Mouse (Mus musculus): ENCODE measurements around the gene Mylk2. TPM values are rescaled to one million over a fixed set of nuclear protein-coding genes. Genes with fewer than 3 reads are reported as not detected.

Mylk2 gene
- total RNA-seq, 2 experiments from 2014 or later: 0.50 to 2.9 TPM

GRCm38 (mm10) chr2:152942898-152943515, 31.9 kb downstream of the Mylk2 start:
- no peak for DNase-seq (ENCODE audit: low spot score in 2 of 2)

- no peak for DNase-seq (ENCODE audit: low spot score in 2 of 2)
Observed at GRCm38 (mm10) chr2:152943568-152943967, 32.4 kb downstream of the Mylk2 start.

DNA sequence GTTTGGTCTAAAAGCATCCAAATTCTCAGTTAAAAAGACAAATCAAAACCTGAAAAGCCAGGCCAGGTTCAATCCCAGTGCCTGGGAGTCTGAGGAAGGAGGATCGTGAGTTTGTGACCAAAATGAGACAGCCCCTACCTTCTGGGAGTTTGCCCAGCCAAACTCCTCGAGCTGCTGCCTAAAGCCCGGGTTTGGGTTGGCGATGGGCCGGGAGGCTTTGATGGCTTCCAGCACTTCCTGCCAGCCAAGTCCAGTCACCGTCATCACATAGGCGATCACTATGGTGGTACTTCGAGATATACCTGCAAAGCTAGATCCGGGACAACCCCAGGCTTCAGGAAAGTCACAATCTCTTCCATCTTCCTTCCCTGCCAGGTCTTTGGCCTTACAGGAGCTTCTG, 32.9 kb downstream of the Mylk2 start:
- no peak for DNase-seq (ENCODE audit: low spot score in 2 of 2)

DNA sequence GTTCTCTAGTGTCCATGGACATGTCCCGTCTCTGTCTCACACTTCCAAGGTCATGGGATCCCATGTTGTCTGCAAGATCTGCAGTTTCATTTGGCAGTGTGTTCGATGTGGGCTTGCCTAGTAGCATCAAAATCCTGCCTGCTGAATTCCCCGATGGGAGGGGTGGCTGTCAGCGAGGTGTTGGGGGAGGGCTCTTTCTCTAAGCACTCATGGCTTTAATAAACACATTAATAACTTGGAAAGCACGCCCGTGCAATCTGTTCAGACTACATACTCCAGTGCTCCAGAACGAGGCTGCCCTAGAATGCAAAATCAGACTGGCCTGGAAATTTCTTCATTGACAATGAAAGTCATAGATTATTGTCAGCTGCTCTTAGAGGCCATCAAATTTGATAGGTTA, 35.9 kb downstream of the Mylk2 start:
- no peak for DNase-seq (ENCODE audit: low spot score in 2 of 2)

GRCm38 (mm10) chr2:152948438-152949020, 37.4 kb downstream of the Mylk2 start:
- no peak for DNase-seq (ENCODE audit: low spot score in 2 of 2)

GRCm38 (mm10) chr2:152950358-152951064, 39.4 kb downstream of the Mylk2 start:
- DNase-seq (ENCODE audit: low spot score in 2 of 2): no peak

DNA sequence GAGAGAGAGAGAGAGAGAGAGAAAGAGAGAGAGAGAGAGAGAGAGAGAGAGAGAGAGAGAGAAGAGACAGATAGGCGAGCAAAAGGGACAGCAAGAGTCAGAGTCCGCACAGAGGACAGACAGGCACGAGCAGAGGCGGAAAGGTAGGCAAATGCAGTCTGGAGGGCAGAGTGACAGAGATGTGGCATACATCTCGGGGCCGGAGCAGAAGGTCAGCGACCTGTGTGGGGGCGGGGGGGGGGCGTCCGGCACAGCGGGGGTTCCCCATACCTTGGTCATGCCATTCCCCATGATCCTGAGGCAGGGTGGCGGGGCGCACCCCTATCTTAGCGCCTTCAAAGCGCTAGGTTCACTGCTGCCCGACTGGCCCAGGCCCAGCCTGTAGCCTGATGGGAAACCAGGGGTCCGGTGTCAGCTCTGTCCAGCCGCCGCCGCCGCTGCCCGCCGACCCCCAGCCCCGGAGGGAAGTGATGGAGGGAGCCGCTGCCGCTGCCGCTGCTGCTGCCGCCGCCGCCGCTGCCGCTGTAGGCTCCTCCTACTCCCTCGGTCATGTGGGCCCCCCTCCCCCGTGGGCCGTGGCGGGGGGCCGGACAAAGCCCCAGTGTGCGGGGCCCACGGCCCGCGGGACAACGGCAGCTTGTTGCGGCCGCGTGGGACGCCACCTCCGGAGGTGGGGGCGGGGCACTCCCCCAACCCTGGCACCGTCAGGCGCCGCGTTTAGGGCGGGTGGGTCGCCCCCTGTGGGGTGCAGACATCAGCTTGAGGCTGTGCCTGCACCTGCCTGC, 40.1 kb downstream of the Mylk2 start, which contains the start of gene Dusp15:
TSS of gene Dusp15 (minus strand) at position 634 of the 785 bp plus-strand sequence.
- DNase-seq (ENCODE audit: low spot score in 2 of 2): no peak

DNA sequence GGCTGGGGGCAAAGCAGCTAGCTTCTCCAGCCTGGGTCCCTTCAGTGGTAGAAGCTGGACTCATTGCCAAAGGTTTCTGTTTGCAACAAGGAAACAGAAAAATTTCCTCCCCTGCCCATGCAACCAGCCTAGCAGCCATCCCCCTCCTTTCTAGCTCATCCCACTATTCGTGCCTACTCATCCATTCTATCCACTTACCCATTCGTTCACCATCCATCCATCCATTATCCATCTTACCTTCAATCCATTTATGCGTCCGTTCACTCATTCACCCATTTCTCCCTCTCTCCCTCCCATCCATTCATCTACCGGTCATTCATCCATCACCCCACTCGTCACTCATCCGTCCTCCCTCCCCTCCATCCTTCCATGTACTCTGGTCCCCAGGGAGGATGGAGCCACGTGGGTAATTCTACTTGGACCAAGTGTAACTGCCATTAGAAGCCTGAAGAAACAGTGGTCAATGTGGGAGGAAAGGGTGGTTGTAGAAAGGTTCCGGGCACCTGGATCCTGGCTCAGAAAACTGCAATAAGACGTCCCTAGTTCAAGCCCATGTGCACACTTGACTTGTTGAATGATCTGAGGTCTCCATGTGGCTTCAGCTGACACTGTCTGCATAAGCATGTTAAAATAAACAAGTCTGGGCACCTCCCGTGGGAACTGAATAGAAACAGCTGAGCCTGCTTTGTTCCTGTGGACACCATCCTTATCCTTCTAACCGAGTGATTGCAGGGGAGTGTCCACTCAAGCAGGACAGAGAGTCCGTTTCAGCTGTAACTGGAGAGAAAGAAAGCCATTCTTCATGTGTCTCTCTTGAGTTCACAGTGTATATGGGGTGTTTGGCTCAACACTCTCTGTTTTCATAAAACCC, 40.9 kb downstream of the Mylk2 start:
- DNase-seq (ENCODE audit: low spot score in 2 of 2): no peak

- no peak for DNase-seq (ENCODE audit: low spot score in 2 of 2)
Observed at GRCm38 (mm10) chr2:152958116-152958515, 47.0 kb downstream of the Mylk2 start.

DNA sequence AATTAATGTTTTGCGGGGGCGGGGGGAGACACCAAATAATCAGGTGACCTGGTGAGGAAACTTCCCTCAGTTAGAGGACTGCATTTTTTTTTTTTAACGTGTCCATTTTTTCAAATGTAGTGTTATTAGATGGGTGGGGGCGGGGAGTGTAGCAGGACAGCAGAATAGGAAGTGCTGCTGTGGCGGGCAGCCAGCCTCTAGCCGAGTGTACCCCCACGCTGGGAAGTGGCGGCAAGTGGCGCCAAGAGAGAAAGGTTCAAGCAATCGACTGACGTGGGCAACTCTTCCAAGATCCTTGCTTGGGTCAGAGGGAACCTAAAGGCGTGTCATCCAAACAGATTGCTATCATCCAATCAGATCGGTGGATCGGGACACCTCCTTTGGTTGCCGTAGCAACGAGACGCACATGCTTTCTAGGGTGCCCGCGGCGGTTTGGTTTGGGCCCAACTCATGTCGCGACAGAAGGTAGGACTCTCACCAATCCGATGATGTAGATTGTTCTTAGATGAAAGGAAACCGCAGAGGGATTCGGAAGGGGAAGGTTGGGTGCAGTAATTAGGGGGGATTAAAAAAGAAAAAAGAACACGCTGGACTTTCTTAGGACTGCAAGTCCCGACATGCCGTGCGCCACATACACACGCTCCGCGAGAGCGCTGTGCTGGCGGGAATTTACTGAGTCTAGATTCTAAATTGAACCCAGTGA, 51.1 kb downstream of the Mylk2 start, which contains the start of gene Ttll9:
TSS of gene Ttll9 (plus strand) at position 395 of the 703 bp plus-strand sequence.
- peak in 1 of 2 experiments; percentile 67 for DNase-seq (ENCODE audit: low spot score in 2 of 2)

GRCm38 (mm10) chr2:152965555-152965954, 54.4 kb downstream of the Mylk2 start:
- no peak for DNase-seq (ENCODE audit: low spot score in 2 of 2)

Small RNA genes lying within 50 kb of the gene (microRNA-seq; reads per million reads assigned to microRNA genes)
- not detected for gene Mir5622

Other genes starting within 250 kb of the Mylk2 start
- gene H13, start 241.9 kb upstream of the Mylk2 start, total RNA-seq (2021): 100 to 1,000 TPM; 138 to 140 TPM
- 10 to 100 TPM; 26.7 to 27.4 TPM for gene Mcts2, start 224.3 kb upstream of the Mylk2 start, total RNA-seq (2021)
- gene Id1, start 175.1 kb upstream of the Mylk2 start, total RNA-seq (2021): 100 to 1,000 TPM; 103 to 129 TPM
- 1 to 10 TPM; 4.2 to 4.9 TPM for gene Cox4i2, start 157.2 kb upstream of the Mylk2 start, total RNA-seq (2021)
- gene Bcl2l1, start 79.6 kb upstream of the Mylk2 start, total RNA-seq (2021): 10 to 100 TPM; 63.5 to 64.6 TPM
- 10 to 100 TPM; 31.7 to 39.7 TPM for gene Tpx2, start 63.4 kb upstream of the Mylk2 start, total RNA-seq (2021)
- gene Foxs1, start 21.9 kb downstream of the Mylk2 start, total RNA-seq (2021): 1 to 10 TPM; 4.7 to 4.9 TPM
- 1 to 10 TPM; 3.2 to 6.0 TPM for gene Dusp15, start 40.3 kb downstream of the Mylk2 start, total RNA-seq (2021)
- gene Ttll9, start 51.1 kb downstream of the Mylk2 start, total RNA-seq (2021): under 1 TPM in 1 of 2 experiments, not detected in 1; 0.42 TPM
- gene Pdrg1, start 104.1 kb downstream of the Mylk2 start, total RNA-seq (2021): 100 to 1,000 TPM in 1 of 2 experiments, 10 to 100 TPM in 1; 93.8 to 103 TPM
- 1 to 10 TPM; 3.0 to 3.2 TPM for gene Xkr7, start 120.5 kb downstream of the Mylk2 start, total RNA-seq (2021)
- gene Ccm2l, start 154.6 kb downstream of the Mylk2 start, total RNA-seq (2021): 10 to 100 TPM; 20.7 to 22.8 TPM
- 1 to 10 TPM; 3.9 to 4.3 TPM for gene Hck, start 197.1 kb downstream of the Mylk2 start, total RNA-seq (2021)
- 100 to 1,000 TPM; 101 to 106 TPM for gene Tm9sf4, start 250.0 kb downstream of the Mylk2 start, total RNA-seq (2021)

All from adrenal gland, postnatal 4 days (tissue).